Mouse (Mus musculus) layer of hippocampus, adult 8-10 months (tissue): Measurements from ENCODE around the gene Pkm. TPM values are rescaled to one million over a fixed set of nuclear protein-coding genes. Genes with fewer than 3 reads are reported as not detected.
A peak's percentile ranks its signal among the peaks of the same experiment; 100 is the strongest.

Experiments used
- DNase-seq, 2 experiments: peaks; one replicate each; pipeline ENCODE4 v3.0.0; 2022; ENCODE audit warnings: low spot score in 2 of 2
- total RNA-seq, 4 experiments: library from RNA; stranded (reverse); gene quantifications; 2 replicates each; pipeline ENCODE4 v1.2.4; 2022

Gene Pkm
- total RNA-seq, 4 experiments from 2014 or later: 1,385 to 1,484 (median 1,437) TPM

GRCm38 (mm10) chr9:59706850-59707825 lies 51.0 kb downstream of the Pkm start:
- no peak for DNase-seq

GRCm38 (mm10) chr9:59709225-59709624 lies 53.1 kb downstream of the Pkm start:
- DNase-seq: no peak

- no peak for DNase-seq
Measured at GRCm38 (mm10) chr9:59716275-59716898, 60.2 kb downstream of the Pkm start.

- DNase-seq: no peak
Measured at GRCm38 (mm10) chr9:59718237-59718636, 62.1 kb downstream of the Pkm start.

- no peak for DNase-seq
Measured at GRCm38 (mm10) chr9:59721144-59721543, 65.0 kb downstream of the Pkm start.

- peak; percentile 60 to 70 for DNase-seq
Measured at GRCm38 (mm10) chr9:59723096-59723657, 67.0 kb downstream of the Pkm start.

GRCm38 (mm10) chr9:59723791-59724442 lies 67.7 kb downstream of the Pkm start:
- DNase-seq: peak; percentile 56 to 61

- no peak for DNase-seq
Measured at GRCm38 (mm10) chr9:59725515-59725914, 69.3 kb downstream of the Pkm start.

- DNase-seq: no peak
Measured at GRCm38 (mm10) chr9:59727569-59728286, 71.6 kb downstream of the Pkm start.

Other genes starting within 250 kb of the Pkm start
- gene Arih1, start 169.8 kb upstream of the Pkm start, total RNA-seq: 100 to 1,000 TPM in 3 of 4 experiments, 10 to 100 TPM in 1; 93.4 to 113 (median 105) TPM
- gene Hexa, start 116.8 kb upstream of the Pkm start, total RNA-seq: 100 to 1,000 TPM in 2 of 4 experiments, 10 to 100 TPM in 2; 49.0 to 144 (median 85.2) TPM
- 1 to 10 TPM; 1.8 to 3.3 (median 2.9) TPM for gene Tmem202, start 116.5 kb upstream of the Pkm start, total RNA-seq
- 10 to 100 TPM; 27.3 to 34.8 (median 31.1) TPM for gene Celf6, start 78.5 kb upstream of the Pkm start, total RNA-seq
- 100 to 1,000 TPM; 118 to 145 (median 127) TPM for gene Parp6, start 39.1 kb upstream of the Pkm start, total RNA-seq
- 1 to 10 TPM; 6.5 to 9.7 (median 7.3) TPM for gene Gramd2, start 23.8 kb downstream of the Pkm start, total RNA-seq
- 10 to 100 TPM in 2 of 4 experiments, 1 to 10 TPM in 2; 8.0 to 13.4 (median 10.0) TPM for gene Senp8, start 94.3 kb downstream of the Pkm start, total RNA-seq
- gene Myo9a, start 94.5 kb downstream of the Pkm start, total RNA-seq: 10 to 100 TPM; 55.3 to 80.0 (median 65.7) TPM